Mouse (Mus musculus) urinary bladder, postnatal 14 days (tissue): Measurements from ENCODE around the gene Bean1.

Experiments used
- DNase-seq: peaks from one replicate; pipeline ENCODE4 v3.0.0; 2021; ENCODE audit warnings: low spot score

Gene Bean1

DNA sequence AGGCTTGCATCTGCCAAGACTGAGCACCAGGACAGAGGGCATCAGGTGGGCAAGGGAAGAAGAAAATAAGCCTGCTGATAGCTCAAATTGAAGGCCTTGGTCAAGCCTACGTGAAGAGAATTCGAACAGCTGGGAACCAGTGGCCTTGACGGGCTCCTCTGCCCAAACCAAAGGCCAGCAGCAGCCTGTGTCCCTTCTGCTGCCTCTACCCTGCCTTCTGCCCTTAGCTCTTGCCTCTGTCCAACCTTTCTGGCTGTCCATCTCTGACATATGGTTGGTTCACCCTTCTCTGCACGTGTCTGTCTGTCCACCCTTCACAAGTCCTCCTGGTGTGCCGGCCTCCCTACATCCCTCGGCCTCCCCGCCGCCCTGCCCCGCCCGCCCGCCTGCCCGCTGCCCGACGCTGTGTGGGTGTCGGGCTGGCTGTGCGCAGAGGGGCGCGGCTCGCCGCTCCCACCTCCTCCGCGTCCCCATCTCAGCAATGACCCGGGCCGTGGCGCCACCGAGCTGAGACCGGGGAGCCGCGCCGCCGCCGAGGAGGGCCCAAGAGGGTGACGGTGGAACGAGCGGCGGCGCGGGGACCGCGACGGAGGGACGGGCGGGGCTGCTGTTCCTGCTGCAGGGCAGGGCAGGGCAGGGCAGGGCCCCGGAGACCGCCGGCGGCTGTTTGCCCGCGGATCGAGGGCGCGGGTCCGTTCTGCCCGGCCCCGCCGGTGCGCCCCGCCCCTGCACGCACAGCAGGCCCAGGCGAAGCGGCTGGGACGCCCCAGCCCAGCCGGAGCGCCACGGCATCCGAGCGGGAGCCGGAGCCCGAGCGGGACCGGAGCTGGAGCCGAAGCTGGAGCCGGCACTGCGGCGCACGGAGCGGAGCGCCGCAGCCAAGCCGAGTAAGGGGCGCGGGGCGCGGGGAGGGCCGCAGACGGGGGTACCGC lies at the start of gene Bean1:
TSS of gene Bean1 (plus strand) at position 325 of the 932 bp plus-strand sequence.
- peak; percentile 31 for DNase-seq

- no peak for DNase-seq
These were observed 48.4 kb upstream of the Bean1 start for GRCm38 (mm10) chr8:104121640-104122416.

GRCm38 (mm10) chr8:104123080-104123657 lies 47.1 kb upstream of the Bean1 start:
- no peak for DNase-seq

- DNase-seq: no peak
These were observed 45.7 kb upstream of the Bean1 start for GRCm38 (mm10) chr8:104124534-104124933.

GRCm38 (mm10) chr8:104127160-104127883 lies 42.9 kb upstream of the Bean1 start:
- no peak for DNase-seq

- no peak for DNase-seq
These were observed 39.3 kb upstream of the Bean1 start for GRCm38 (mm10) chr8:104130916-104131315.

GRCm38 (mm10) chr8:104131414-104131975 lies 38.7 kb upstream of the Bean1 start:
- no peak for DNase-seq

GRCm38 (mm10) chr8:104134521-104134920 lies 35.7 kb upstream of the Bean1 start:
- DNase-seq: no peak

DNA sequence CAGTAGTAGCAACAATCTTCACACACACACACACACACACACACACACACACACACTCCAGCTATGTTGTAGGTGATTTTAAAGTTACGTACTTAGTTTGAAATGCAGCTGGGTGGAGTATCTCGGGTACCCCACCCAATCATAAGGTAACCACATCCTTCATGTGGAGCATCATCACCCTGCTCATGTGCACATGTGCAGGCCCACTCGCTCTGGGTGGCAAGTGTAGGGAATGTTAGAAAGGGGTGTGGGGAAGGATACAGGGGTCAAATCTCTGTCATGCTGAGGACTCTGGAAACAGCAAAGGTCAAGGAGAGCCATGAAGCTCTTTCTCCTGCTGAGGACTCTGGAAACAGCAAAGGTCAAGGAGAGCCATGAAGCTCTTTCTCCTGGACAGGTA lies 34.0 kb upstream of the Bean1 start:
- DNase-seq: no peak

DNA sequence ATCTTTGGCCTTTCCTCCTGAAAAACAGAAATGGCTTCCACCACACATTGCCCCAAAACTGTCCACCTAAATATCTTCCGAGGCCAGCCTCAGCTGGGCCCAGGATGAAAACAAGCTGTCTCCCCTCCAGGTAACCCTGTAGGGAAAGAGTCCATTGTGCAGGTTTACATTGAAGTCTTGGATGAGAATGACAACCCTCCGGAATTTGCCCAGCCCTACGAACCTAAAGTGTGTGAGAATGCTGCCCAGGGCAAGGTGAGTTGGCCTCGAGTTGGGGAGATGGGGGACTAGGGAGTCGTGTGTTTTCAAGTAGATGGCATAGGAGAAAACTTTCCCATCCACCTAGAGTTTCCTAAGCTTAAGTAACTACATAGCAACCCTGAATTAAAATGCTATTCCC lies 32.6 kb upstream of the Bean1 start:
- DNase-seq: no peak

DNA sequence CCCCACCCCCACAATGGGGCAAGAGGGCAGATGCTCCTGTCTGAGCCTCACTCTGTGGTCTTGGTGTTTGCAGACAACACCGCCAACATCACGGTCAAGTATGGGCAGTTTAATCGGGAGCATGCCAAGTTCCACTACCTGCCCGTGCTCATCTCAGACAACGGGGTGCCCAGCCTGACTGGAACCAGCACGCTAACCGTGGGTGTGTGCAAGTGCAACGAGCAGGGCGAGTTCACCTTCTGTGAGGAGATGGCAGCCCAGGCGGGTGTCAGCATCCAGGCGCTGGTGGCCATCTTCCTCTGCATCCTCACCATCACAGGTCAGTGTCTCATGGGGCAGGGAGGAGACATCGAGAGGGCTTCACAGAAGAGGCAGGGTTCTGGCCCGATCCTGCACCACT lies 29.6 kb upstream of the Bean1 start:
- no peak for DNase-seq

DNA sequence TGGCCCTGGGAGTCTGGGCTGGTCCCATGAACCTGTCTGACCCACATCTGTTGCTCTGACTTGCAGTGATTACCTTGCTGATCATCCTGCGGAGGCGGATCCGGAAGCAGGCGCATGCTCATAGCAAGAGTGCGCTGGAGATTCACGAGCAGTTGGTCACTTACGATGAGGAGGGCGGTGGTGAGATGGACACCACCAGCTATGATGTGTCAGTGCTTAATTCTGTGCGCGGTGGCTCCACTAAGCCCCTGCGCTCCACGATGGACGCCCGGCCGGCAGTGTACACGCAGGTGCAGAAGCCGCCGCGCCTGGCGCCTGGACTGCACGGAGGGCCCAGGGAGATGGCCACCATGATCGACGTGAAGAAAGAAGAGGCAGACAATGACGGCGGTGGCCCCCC lies 27.8 kb upstream of the Bean1 start:
- DNase-seq: no peak

DNA sequence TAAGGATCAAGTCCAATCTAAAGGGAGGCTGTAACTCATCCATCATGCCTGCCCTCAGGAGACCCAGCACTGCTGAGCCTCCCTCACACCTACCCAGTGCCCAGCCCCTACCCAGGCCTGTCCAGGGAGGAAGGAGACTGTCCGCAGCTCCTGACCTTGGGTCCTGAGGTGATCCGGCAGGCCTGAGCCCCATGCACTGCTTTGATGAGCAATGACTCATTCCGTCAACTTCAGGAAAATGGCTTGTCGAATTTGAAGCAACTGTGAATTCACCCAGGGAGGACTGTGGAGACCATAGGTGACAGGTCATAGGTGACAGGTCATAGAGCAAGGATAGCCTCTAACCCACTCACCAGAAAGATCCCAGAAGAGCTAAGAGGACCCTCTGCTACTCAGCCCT lies 26.9 kb upstream of the Bean1 start:
- no peak for DNase-seq

GRCm38 (mm10) chr8:104144434-104145216 lies 25.6 kb upstream of the Bean1 start:
- DNase-seq: no peak

GRCm38 (mm10) chr8:104145981-104146689 lies 24.1 kb upstream of the Bean1 start:
- DNase-seq: peak; percentile 84

DNA sequence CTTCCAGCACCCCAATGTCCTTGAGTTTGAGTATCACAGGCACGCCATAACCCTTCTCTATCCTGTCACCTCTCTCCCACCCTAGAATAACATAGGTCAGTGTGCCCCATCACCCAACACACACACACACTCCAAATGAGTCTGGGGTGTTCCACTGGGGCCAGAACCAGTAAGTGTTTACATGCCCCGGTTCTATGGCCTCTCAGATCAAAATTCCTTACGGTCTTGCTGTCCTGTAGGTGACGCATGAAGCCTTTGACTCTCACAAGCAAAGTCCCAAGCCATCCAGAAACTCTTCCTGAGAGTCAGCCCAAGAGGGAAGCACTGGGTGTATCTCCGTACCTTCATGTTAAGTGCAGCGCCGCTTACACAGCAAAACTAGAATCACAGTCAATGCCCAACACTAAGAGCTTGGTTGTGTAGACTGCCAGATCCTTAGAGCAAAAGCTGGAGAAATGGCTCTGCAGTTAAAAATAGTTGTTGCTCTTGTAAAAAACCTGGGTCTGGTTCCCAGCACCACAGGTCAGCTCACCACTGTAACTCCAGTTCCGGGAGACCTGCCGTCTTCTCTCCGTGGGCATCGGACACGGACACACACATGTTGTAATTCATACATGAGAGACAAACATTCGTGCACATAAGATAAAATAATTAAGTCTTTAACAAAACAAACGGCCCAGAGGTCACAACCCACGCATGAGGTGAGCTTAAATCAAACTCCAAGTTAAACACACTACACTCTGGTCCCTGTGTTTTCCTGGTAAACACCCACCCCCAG lies 23.3 kb upstream of the Bean1 start:
- DNase-seq: no peak

- DNase-seq: no peak
These were observed 22.3 kb upstream of the Bean1 start for GRCm38 (mm10) chr8:104147947-104148346.

DNA sequence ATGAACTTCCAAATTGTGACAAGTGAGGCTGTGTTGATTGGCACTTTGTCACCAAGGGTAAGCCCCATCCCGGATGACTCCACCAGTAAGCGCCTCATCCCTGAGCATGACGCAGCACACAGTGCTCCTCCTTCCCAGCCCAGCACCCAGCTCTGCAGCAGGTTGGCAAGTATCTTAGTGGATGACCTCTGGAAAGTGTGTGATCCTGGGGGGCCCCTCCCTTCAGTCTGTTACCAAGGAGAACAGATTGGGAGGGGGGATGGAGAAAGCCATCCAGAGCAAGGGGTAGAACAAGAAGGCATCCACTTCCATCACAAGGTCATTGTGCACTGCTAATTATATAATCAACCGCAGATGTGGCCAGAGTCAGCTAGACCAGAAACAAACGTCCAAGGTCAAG lies 9.5 kb upstream of the Bean1 start:
- DNase-seq: no peak

DNA sequence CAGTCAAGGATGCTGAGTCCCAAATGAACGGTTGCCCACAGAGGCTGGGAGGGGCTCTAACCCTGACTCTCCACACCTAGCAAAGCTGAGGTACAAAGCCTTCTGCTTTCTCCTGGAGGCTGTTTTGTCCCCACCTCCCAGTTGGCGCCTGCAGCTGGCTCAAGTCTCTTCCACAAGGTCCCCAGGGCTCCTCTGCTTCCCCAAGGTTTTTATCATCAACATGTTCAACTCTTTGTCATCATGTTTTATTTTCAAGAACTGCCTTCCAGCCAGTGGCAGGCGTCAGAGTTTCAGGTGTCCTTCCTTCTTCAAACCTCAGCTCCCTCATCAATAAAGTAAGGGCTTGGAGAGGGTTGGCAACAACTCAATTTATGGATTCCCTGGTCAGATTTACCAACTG lies 781 bp upstream of the Bean1 start:
- no peak for DNase-seq
